Mouse (Mus musculus): ENCODE data around the gene Lcp2.

- TF ChIP-seq POLR2A (IDR thresholded peaks at IDR 0.05; ENCODE audit: borderline replicate concordance, insufficient read depth, low read length) (no peak), CTCF (IDR thresholded peaks at IDR 0.05; ENCODE audit: borderline replicate concordance, insufficient read depth, low read depth, low read length) (no peak)
These were observed 35.9 kb upstream of the Lcp2 start for GRCm38 (mm10) chr11:34010859-34011172.

All from cerebellum, adult 2 months (tissue).